Mouse (Mus musculus) testis, adult 2 months (tissue): ENCODE results near the gene Tox4. TPM values are rescaled to one million over a fixed set of nuclear protein-coding genes. Genes with fewer than 3 reads are reported as not detected.
A peak's percentile ranks its signal among the peaks of the same experiment; 100 is the strongest.

Experiments used
- H3K27ac ChIP-seq: fragments of 200-500 bp; 2 replicates; pipeline ENCODE4 v1.5.1; 2012; ENCODE audit warnings: low read depth, low read length; ENCODE audit not compliant: control insufficient read depth, insufficient read depth
- H3K27me3 ChIP-seq: fragments of 200-500 bp; 2 replicates; pipeline ENCODE4 v1.6.1; 2012; ENCODE audit warnings: mild to moderate bottlenecking, low read length, moderate library complexity; ENCODE audit not compliant: control insufficient read depth, insufficient read depth
- H3K36me3 ChIP-seq: fragments of 200-500 bp; 2 replicates; pipeline ENCODE4 v1.6.1; 2012; ENCODE audit warnings: mild to moderate bottlenecking, low read length; ENCODE audit not compliant: control insufficient read depth, insufficient read depth
- H3K4me1 ChIP-seq: fragments of 200-500 bp; 2 replicates; pipeline ENCODE4 v1.6.1; 2012; ENCODE audit warnings: low read length; ENCODE audit not compliant: control insufficient read depth, insufficient read depth
- H3K4me3 ChIP-seq: fragments of 200-500 bp; 2 replicates; pipeline ENCODE4 v1.5.1; 2012; ENCODE audit warnings: low read depth, mild to moderate bottlenecking, low read length, moderate library complexity, mixed read lengths; ENCODE audit not compliant: control insufficient read depth
- CTCF ChIP-seq: fragments of 200-500 bp; IDR thresholded peaks from 2 replicates; pipeline ENCODE4 v1.5.1; 2012; ENCODE audit warnings: low read depth, mild to moderate bottlenecking, inconsistent platforms, low read length, moderate library complexity; ENCODE audit not compliant: control insufficient read depth, insufficient read depth, insufficient replicate concordance
- POLR2A ChIP-seq: fragments of 200-500 bp; IDR thresholded peaks from 2 replicates; pipeline ENCODE4 v1.6.1; 2012; ENCODE audit warnings: low read depth, mild to moderate bottlenecking, inconsistent platforms, low read length, moderate library complexity; ENCODE audit not compliant: control insufficient read depth
- polyA plus RNA-seq: library from polyadenylated mRNA; depleted of rRNA; stranded (reverse); fragments of >200 nt; gene quantifications from 2 replicates; pipeline ENCODE4 v1.2.3, GENCODE M21; 2012; rRNA removed

Tox4 gene
- polyA plus RNA-seq, 1 experiment = 47.3 TPM

DNA sequence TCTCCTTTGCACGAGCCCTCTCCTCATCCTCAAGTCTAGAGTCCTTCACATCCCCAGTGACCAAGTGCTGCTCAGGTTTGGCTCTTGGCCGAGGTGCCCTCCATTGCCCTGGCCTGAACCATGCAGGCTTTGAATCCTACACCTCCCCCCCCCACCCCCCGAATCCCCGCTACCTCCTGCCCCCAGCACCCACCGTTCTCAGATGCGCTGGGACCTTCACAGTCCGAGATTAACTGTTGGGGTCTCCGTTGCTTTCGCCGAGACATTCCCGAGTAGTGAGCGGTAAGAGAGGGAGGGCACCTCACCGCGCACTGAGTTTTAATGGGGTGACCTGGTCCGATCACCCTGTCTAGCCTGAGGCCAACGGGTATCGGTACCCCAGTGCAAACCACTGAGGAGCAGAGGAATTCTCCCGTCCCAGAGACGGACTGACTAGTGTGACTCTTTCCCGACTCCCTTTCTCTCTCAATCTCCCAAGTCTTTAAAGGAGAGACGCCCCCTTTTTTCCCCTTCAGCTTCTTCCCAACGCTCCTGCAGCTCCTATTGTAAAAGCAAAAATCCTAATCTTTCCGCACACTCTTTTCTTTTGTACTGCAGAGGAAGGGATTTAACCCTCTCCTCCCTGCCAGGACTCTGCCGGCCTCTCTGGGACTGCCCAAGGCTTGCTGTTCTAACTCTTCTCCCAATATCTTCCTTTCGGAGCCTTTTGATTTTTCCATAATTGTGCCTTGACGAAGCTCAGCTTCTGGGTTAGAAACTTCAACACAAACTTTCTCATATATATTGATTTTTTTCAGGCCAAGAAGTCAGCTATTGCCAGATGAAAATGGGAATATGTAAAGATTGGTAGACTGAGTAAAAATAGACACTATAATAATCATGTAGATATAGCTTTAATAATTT lies 49.2 kb downstream of the Tox4 start, which contains the start of gene Sall2:
Gene Sall2, minus strand, starts transcription at position 853 of the 903 bp plus-strand sequence.
- TF ChIP-seq CTCF = no peak
- TF ChIP-seq POLR2A = no peak
- no peak within 1 kb of the TSS for H3K27ac ChIP-seq
- H3K27me3 ChIP-seq = no peaks in the 10 kb centered on the region
- H3K4me3 ChIP-seq = peak within 1 kb of the TSS; percentile 77
- no peaks in the 10 kb centered on the region for H3K36me3 ChIP-seq
- peaks cover 8% of the 10 kb centered on the region for H3K4me1 ChIP-seq

DNA sequence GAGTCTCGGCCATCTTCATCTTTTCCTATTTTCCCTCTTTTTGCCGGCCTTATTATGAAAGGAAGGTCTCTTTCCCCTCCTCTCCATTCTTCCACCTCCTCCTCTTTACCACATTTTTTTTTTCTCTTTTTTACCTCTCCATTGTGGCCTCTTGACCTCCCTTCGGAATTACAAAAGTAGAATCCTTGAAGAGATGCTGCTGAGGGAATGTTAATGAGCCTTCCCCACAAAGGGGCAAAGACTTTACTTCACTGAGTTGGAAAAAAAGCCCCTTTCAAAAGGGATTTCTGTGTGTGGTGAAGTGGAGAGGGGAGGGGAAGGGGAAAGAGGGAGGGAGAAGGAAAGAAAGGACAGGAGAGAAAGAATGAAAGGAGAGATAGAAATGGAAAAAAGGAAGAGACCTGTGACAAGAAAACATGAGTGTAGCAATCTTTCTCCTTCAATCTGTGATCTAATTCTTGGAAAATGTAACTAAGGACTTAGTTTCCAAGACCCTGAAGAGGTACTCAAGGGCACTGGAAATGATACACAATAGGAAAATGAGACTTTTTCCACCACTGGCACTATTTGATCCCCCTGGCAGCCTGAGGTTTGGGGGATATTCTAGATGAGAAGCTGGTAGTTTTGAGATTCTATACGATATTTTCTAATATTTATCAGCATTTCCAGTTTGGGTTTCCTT lies 52.3 kb downstream of the Tox4 start:
- TF ChIP-seq CTCF (no peak), POLR2A (no peak)
- no peak overlapping the region for H3K4me3 ChIP-seq
- peaks cover 8% of the 10 kb centered on the region for H3K4me1 ChIP-seq
- no peak overlapping the region for H3K27ac ChIP-seq
- H3K27me3 ChIP-seq = no peaks in the 10 kb centered on the region
- H3K36me3 ChIP-seq = no peaks in the 10 kb centered on the region

DNA sequence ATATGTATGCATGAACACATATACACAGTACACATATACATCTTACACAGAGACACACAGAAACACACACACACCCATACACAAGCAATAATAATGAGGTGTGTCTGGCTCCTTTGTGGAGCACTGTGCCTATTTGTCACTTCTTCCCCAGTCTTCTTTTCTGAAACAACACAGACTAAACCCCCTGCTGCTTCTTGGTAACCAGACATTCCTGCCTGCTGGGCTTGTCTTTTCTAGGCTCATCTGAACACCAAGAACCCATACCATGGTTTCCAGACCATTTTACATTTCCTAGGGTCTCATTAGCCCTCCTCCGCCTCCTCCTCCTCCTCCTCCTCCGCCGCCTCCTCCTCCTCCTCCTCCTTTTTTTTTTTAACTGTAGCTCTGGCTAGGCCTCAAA lies 53.2 kb downstream of the Tox4 start:
- Histone ChIP-seq H3K27ac (no peak overlapping the region), H3K4me3 (no peak overlapping the region), H3K27me3 (no peaks in the 10 kb centered on the region), H3K4me1 (peaks cover 8% of the 10 kb centered on the region), H3K36me3 (no peaks in the 10 kb centered on the region)
- TF ChIP-seq POLR2A = no peak
- TF ChIP-seq CTCF = no peak

DNA sequence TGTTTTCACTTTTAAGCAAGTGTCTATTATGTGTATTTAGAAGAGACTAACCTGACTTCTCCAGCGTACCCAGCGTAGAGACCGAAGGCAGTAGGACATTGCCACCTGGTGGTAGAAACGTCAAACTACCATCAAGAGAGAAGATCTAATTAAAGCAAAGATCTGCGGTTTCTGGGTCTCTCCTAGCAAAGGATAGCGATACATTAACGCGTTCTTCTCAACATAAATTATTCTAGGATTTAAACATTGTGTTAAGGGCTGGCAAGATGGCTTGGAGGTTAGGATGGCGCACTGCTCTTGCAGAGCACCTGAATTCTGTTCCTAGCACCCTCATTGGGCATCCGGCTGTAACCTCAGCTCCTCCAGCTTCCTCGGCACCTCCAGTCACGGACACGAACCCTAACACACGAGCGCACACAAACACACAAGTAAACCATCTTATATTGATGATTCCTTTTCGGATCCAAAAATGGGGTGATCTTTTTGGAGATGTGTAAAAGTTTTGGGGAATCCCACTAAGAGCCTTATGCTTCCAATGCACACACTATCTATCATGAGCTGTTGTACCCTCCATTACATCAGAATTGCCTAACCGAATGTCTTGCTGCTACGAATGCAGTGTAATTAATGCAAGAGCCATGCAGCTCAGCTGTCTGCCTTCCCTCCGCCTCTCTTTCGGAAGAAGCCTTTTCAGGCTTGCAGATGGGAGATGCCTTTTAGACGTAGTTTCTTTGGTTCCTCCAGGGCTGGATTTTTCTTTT lies 60.0 kb downstream of the Tox4 start:
- Histone ChIP-seq H3K36me3 (no peaks in the 10 kb centered on the region), H3K4me1 (peaks cover 2% of the 10 kb centered on the region; the same call in 1 of the 2 replicates), H3K27me3 (no peaks in the 10 kb centered on the region), H3K27ac (no peak overlapping the region), H3K4me3 (no peak overlapping the region)
- TF ChIP-seq CTCF (peak; percentile 23; the same call in 1 of the 2 replicates), POLR2A (no peak)

DNA sequence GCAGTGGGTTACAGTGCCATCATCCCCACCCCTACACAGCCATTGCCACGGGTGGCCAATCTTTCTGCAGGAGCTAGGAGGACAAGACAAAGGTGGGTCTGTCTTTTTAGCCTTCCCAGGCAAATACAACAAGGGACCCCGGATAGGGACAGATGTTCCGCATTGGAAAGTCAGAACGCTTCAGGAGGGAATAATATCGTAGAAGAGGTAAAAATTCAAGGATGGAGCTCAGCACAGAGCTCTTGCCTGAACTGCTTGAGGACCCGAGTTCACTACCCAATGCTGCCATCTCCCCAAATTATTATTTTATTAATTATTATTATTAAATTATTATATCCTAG lies 60.5 kb downstream of the Tox4 start:
- no peak overlapping the region for H3K4me3 ChIP-seq
- TF ChIP-seq POLR2A (no peak), CTCF (no peak)
- no peaks in the 10 kb centered on the region for H3K27me3 ChIP-seq
- H3K36me3 ChIP-seq = no peaks in the 10 kb centered on the region
- H3K4me1 ChIP-seq = peaks cover 2% of the 10 kb centered on the region; the same call in 1 of the 2 replicates
- no peak overlapping the region for H3K27ac ChIP-seq

Other genes starting within 250 kb of the Tox4 start
- gene Olfr221, start 236.7 kb upstream of the Tox4 start, polyA plus RNA-seq = 0.45 and 0.53 TPM in 2 replicates
- gene Hnrnpc, start 175.1 kb upstream of the Tox4 start, polyA plus RNA-seq = 55.9 and 64.2 TPM in 2 replicates
- gene Rpgrip1, start 168.4 kb upstream of the Tox4 start, polyA plus RNA-seq = 387 and 406 TPM in 2 replicates
- gene Supt16, start 81.7 kb upstream of the Tox4 start, polyA plus RNA-seq = 9.0 and 12.2 TPM in 2 replicates
- 16.4 and 17.5 TPM in 2 replicates for gene Chd8, start 21.4 kb upstream of the Tox4 start, polyA plus RNA-seq
- gene Rab2b, start 399 bp downstream of the Tox4 start, polyA plus RNA-seq = 16.5 and 20.0 TPM in 2 replicates
- 7.8 and 9.6 TPM in 2 replicates for gene Mettl3, start 26.0 kb downstream of the Tox4 start, polyA plus RNA-seq
- gene Sall2, start 49.6 kb downstream of the Tox4 start, polyA plus RNA-seq = 0.55 and 0.56 TPM in 2 replicates
- not detected in 2 replicates for gene Olfr1513, start 77.3 kb downstream of the Tox4 start, polyA plus RNA-seq
- gene Olfr1512, start 100.0 kb downstream of the Tox4 start, polyA plus RNA-seq = not detected in 2 replicates
- not detected in 2 replicates for gene Olfr1511, start 118.2 kb downstream of the Tox4 start, polyA plus RNA-seq
- not detected in 2 replicates for gene Olfr1510, start 135.2 kb downstream of the Tox4 start, polyA plus RNA-seq
- 2.4 and 2.8 TPM in 2 replicates for gene Olfr1509, start 163.8 kb downstream of the Tox4 start, polyA plus RNA-seq
- gene Olfr1508, start 188.3 kb downstream of the Tox4 start, polyA plus RNA-seq = not detected in 2 replicates
- not detected in 2 replicates for gene Olfr1507, start 216.6 kb downstream of the Tox4 start, polyA plus RNA-seq